Mouse (Mus musculus) embryo, embryonic 11.5 days (tissue): ENCODE data around the gene Asic2.
A peak's percentile ranks its signal among the peaks of the same experiment; 100 is the strongest.

ENCODE experiments used
- DNase-seq: peaks from one replicate; pipeline ENCODE4 v3.0.0-alpha.2; 2012; ENCODE audit warnings: low read depth, low spot score

Asic2 gene

DNA sequence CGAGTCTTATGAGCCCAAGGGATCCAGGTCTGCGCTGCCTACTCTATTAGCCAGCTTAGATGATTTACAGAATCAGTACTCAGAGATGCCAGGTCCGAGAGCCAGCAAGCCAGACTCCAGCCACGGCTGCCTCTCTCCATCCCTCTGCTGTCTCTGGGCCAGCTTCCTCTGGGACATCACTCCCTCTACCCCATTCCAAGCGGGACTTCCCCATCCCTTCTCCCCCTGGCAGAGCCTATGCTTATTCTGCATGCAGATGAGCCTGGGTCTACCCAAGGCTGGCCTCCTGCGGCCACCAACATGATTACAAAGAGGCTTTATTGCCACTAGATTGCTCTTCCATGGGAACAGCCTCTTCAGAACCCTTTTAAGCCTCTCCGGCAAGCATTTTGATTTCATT is 850.2 kb downstream of the Asic2 start:
- no peak for DNase-seq

GRCm38 (mm10) chr11:81115666-81116065 is 852.6 kb downstream of the Asic2 start:
- DNase-seq, result peak; percentile 70

DNA sequence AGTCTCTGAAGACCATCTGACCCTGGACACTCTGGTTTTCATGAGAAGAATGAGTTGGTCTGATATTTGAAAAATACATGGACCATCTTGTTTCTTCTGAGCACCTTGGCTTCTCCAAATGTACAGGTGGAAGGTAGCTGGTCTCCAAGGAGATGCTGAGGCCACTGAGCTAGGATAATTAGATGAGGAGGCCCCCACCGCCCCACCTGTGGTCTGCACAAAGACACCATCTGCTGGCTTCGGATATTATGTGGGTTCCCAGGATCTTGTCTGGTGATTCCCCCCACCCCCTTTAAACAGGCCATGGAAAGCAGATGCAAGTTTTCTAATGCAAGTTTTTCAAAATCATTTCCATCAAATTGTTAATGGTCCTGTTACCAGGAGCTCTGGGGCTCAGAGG is 856.6 kb downstream of the Asic2 start:
- DNase-seq, result no peak

DNA sequence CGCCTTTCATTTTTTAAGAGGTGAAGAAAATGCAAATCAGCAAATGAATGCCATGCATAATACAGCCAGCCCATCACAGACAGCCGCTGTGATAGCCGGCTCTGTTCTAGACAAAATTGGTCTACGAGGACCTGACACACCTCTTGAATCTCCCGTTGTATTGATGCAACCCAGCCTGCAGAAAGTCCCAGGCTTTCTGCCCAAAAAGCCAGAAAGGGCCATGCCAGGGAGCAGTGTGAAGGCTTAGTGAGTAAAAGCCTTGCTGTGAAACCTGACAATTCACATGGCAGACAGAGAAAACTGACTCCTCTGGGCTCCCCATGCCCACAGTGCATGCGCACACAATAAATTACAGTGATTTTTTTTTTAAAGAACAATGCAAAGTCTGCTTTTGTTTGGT is 858.2 kb downstream of the Asic2 start:
- no peak for DNase-seq

DNA sequence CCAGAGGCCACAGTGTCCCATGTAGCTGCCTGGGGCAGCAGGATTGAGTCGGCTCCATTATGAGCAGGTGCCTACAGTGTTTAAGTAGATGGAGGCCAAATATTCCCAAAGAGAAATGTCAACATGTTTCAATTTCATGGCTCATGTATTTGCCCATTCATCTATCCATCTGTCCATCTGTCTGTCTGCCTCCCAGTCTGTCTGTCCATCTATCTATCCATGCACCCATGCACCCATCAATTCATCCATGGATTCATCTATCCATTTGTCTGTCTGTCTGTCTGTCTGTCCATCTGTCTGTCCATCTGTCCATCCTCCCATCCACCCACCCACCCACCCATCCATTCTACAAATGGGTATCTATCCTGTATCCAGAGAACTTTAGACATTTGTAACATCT is 861.3 kb downstream of the Asic2 start:
- no peak for DNase-seq

DNA sequence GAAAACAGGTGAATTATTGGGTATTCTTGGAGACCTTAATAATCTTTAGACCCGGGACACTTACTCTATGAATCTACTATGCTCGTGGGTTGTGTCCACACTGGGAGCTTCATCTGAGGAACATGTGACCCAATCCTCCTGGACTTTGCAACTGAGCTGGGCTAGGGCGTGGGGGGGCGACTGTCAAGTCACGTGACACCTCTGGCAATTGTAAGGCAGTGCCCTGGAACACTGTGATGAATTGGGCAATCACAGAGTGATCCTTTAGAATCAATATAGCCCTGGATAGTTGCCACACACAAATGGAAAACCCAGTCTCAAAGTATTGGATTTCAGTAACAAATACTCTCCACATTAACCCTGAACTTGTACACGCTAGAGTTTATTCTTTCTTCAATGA is 867.4 kb downstream of the Asic2 start:
- DNase-seq, result no peak

GRCm38 (mm10) chr11:81096011-81096410 is 872.2 kb downstream of the Asic2 start:
- DNase-seq, result no peak

GRCm38 (mm10) chr11:81094581-81094980 is 873.7 kb downstream of the Asic2 start:
- DNase-seq, result no peak

GRCm38 (mm10) chr11:81092161-81092560 is 876.1 kb downstream of the Asic2 start:
- no peak for DNase-seq

- DNase-seq, result no peak
Observed at GRCm38 (mm10) chr11:81083822-81084221, 884.4 kb downstream of the Asic2 start.

- DNase-seq, result no peak
Observed at GRCm38 (mm10) chr11:81080076-81080805, 888.0 kb downstream of the Asic2 start.

- DNase-seq, result no peak
Observed at GRCm38 (mm10) chr11:81079237-81079636, 889.0 kb downstream of the Asic2 start.

DNA sequence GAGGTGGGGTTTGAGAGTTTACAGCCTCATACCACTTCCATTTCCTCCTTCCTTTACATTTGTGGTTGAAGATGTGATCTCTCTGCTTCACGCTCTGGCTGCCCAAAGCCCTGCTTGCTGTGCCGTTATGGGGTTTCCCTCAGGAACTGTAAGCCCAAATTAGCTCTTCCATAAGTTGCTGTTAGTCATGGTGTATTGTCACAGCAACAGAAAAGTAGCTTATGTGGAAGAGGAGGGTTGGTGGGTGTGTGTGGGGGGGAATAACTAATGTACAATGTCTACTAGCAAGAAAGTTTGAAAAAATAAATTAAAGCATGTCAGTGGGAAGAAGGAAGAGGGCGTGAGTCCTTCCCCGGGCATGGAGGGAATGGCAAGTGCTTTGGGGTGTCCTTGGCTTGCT is 896.4 kb downstream of the Asic2 start:
- no peak for DNase-seq

DNA sequence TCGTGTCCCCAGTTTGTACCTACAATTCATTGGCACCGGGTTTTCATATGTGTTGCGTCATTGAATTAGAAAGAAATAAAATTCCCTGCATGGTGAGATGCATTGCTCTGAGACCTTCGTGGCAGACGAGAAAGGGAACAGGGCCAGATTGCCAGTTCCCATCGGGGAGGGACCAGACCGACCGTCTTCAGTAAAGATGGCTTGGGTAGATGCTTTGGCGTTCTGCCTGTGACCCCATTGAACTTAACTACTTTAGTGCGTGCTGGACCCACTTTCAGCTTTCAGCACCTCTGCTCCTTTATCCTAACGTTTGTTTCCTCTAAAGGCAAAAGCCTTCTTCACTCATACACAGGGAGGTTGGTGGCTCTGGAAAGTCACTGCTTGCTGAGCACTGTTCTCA is 902.9 kb downstream of the Asic2 start:
- DNase-seq, result no peak

DNA sequence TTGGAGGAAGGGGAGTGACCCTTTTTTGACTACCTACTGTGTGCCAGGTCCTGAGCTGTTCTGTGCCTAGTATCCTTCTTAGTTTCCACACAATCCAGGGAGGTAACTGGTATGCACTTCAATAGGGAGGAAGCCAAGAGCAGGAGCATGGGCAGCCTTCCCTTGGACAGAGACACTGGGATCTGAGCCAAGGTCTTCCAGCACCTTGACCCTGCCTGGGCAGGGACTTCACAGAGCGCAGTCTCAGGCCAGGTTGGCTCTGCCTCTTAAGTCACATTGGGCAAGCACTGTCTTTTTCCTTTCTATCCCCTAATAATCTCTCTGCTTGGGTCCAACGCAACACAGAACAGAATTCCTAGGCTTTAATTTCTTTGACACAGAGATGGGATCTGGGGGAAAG is 904.3 kb downstream of the Asic2 start:
- DNase-seq, result no peak

DNA sequence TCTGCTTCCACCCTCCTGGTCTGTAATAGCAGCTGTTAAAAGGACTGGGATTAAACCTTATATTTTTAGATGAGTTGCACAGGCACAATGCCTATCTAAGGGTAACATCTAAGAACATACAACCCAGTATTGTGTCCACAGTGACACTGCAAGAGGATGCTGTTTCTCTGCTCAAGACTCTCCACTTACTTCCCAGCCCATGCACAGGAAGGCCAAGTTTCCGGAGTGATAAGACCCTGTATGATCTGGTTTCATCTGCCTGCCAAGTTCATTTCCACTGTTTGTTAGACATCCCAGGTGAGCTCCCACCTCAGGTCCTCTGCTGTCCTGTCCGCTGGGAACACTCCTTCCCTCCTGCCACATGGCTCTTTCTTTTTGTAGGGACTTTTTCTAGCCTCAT is 908.2 kb downstream of the Asic2 start:
- no peak for DNase-seq

DNA sequence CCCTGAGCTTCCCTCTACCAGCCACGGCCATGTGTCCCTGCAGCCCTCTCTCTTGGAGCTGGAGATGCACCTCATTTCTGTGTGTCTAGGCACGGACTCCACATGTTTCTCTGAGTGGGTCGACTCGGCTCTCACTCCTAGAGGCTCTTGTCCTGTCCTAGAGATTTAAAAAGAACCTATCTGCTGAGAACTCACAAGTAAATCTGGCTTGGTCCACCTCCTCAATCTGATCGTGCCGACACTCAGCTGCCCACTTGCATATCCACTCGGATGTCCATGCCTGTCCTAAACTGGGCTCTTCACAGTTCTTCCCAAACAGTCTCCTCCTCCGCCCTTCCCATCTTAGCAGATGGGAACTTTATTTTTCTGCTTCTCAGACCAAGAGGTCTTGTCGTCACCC is 908.7 kb downstream of the Asic2 start:
- no peak for DNase-seq

DNA sequence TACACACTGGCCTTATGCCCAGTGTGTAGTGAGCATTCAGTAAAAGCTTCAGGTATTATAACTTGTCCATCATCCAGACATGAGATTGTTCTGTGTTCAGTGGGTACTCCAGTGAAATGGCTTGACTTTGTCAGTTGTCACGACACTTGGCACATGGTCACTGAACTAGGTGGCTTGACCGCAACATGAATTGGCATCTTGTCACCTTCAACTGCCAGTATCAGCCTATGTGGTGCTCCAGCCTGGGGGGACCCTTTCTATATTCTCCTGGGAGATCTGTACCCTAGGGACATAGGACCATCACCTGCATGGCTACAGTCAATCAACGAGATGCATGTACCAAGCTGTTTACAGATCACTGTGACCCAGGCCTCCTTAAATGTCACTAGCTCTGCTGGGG is 910.8 kb downstream of the Asic2 start:
- DNase-seq, result no peak

DNA sequence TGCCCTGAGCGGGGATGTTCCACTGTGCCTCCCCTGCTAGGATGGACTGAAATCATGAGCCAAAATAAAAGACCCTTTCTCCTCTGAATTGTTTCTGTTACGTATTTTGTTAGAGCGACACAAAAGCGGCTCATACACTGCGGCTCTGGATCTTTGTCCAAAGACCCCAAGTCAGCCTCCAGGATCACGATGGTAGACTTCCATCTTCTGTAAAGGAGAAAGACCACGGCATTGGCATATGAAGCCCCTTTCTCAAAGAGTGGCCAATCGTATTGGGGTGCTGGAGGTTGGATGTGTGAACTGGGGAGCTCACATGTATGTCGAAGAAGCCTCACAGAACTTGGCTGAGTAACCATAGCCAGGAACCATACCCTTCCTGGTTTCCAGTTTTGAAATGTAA is 911.5 kb downstream of the Asic2 start:
- no peak for DNase-seq

DNA sequence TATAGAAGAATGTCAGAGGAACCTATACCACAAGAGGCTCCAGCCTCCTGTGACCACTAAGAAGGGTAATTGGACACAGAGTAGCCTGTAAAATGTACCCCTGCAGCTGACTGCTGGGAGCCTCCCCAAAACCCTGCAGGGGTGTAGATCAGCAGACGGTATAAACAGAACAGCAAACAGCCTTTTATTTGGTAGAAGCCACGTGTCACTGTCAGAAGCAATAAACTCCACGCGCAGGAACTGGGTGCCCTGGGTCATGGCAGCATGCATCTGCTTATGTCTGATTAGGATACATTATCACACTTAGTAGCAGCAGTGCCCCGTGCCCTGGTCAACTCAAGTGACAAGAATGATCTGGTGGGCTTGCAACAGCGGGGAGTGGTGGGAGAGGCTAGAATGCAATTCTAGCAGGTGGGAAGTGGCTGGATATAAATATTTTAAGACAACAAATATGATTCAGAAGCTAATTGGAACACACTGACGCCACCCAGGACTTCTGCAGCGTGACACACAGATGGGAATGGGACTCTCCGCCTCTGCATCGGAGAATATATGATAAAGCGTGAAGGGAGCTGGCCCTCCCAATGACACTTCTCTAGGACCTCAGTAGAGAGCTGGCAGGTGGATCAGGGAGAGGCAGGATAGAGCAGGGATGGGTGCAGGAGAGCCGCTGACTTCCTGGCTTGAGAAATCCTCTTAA is 912.7 kb downstream of the Asic2 start:
- DNase-seq, result no peak

DNA sequence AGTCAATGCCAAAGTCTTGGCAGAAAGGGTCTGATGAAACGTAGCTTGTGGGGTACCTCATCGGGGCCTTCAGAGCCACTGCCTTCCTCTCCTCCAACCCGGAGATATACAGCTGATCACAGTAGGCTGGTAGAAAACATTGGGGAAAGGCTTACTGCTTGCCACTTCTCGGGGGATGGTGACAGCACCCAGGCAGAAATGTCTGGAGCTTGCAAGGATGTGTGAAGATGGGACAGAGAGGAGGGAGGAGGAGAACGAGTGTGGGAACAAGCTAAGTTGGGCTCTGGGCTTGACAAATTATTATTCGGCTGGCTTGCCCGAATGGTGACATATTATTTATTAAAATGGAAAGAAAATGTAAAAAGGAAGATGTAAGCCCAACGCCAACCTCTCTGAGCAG is 914.4 kb downstream of the Asic2 start:
- DNase-seq, result no peak

DNA sequence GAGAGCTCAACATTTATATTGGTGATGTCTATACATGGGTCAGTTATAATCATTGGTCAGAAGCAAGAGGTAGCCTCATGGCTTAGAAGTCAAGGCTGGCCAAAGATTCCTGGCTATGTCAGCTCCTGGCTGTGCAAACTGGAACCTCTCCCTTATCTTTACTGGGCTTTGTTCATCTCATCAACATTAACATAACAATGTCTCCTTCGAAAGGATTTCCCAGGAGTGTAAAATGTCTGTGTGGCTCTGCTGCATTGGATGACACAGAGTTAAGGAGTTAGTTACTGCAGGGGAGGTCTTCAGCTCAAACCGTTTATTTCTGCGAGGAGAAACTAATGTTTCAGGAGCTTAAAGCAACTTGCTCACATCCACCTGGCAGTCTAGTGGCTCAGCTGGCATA is 926.6 kb downstream of the Asic2 start:
- DNase-seq, result no peak

- DNase-seq, result no peak
Observed at GRCm38 (mm10) chr11:81039976-81040375, 928.3 kb downstream of the Asic2 start.

DNA sequence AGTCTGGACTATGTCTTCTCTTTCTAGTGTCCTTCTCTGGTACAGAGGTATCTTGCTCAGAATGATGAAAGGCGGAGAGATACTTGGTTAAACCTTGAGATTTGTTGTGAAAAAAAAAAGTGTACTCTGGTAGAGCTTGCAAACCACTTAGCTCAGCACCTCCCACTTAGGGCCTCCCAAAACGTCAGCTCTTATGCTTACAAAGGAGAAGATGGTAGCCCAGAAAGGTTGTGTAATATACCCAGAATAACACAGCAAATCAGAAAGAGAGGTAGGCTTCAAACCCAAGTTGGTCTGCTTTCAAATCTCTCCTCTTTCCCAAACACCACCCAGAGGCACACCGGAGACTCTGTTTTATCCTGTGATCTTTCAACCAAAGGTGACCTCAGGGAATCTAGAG is 936.1 kb downstream of the Asic2 start:
- DNase-seq, result no peak
